Mouse (Mus musculus) CH12.LX (cell line): ENCODE measurements around the gene Clpsl2. TPM values are rescaled to one million over a fixed set of nuclear protein-coding genes. Genes with fewer than 3 reads are reported as not detected.

ENCODE experiments used
- DNase-seq: peaks from one replicate; pipeline ENCODE4 v3.0.0-alpha.2; 2013; ENCODE audit errors: extremely low read depth
- H3K27ac ChIP-seq: 2 replicates; pipeline ENCODE4 v1.5.1; 2012; ENCODE audit warnings: low read depth, mild to moderate bottlenecking, control low read depth, moderate library complexity; ENCODE audit not compliant: insufficient read depth
- H3K27me3 ChIP-seq: replicated peaks from 2 replicates; pipeline ENCODE3; 2012; ENCODE audit warnings: inconsistent platforms
- H3K36me3 ChIP-seq, 2 experiments: replicated peaks in 1 of 2; 2 replicates each; pipeline versions ENCODE3 to v1.6.1; 2012; ENCODE audit warnings: inconsistent platforms in 1 of 2, low read length in 1 of 2, mild to moderate bottlenecking in 1 of 2, mixed read lengths in 1 of 2, moderate library complexity in 1 of 2; ENCODE audit not compliant: control insufficient read depth in 1 of 2, insufficient read depth in 1 of 2
- H3K4me1 ChIP-seq, 2 experiments: 2 replicates each; pipeline ENCODE4 v1.6.1; 2012; ENCODE audit warnings: inconsistent platforms in 1 of 2, moderate library complexity in 1 of 2; ENCODE audit not compliant: insufficient read depth in 2 of 2, control insufficient read depth in 1 of 2
- H3K4me2 ChIP-seq: 2 replicates; pipeline ENCODE4 v1.6.1; 2012; ENCODE audit warnings: low read depth, mild to moderate bottlenecking, control low read depth; ENCODE audit not compliant: poor library complexity, insufficient read depth, severe bottlenecking
- H3K4me3 ChIP-seq, 3 experiments: fragments of 150-350 bp in 1 of 3; sonication (generic) in 1 of 3; replicated peaks in 1 of 3; 2 replicates each; pipeline versions ENCODE3 to v1.5.1; 2011 to 2012; ENCODE audit warnings: low read depth in 2 of 3, low read length in 2 of 3, mild to moderate bottlenecking in 2 of 3, moderate library complexity in 2 of 3, control low read depth in 1 of 3, improper control_type of control experiment in 1 of 3, inconsistent platforms in 1 of 3, mixed read lengths in 1 of 3; ENCODE audit not compliant: poor library complexity in 1 of 3
- H3K79me2 ChIP-seq: replicated peaks from 2 replicates; pipeline ENCODE4 v1.6.1; 2012; ENCODE audit warnings: mild to moderate bottlenecking, moderate library complexity; ENCODE audit not compliant: control insufficient read depth, poor library complexity, insufficient read depth, severe bottlenecking; ENCODE audit errors: extremely low read depth
- H3K9ac ChIP-seq: 2 replicates; pipeline ENCODE4 v1.6.1; 2012; ENCODE audit warnings: low read depth, mild to moderate bottlenecking, control low read depth, moderate library complexity; ENCODE audit not compliant: insufficient read depth
- H3K9me3 ChIP-seq: replicated peaks from 2 replicates; pipeline ENCODE3; 2012; ENCODE audit warnings: low read length, inconsistent platforms, mixed read lengths
- CHD2 ChIP-seq: IDR thresholded peaks from 2 replicates; pipeline ENCODE4 v1.6.1; 2011; ENCODE audit warnings: low read length, improper control_type of control experiment
- CTCF ChIP-seq, 2 experiments: IDR thresholded peaks in 1 of 2; conservative IDR thresholded peaks in 1 of 2; 2 replicates each; pipeline ENCODE4 v1.5.1; 2011 to 2012; ENCODE audit warnings: low read depth in 2 of 2, low read length in 2 of 2, improper control_type of control experiment in 1 of 2, inconsistent platforms in 1 of 2, mild to moderate bottlenecking in 1 of 2, moderate library complexity in 1 of 2
- E2F4 ChIP-seq: IDR thresholded peaks from 2 replicates; pipeline ENCODE4 v1.6.1; 2011; ENCODE audit warnings: low read depth, low read length, improper control_type of control experiment; ENCODE audit not compliant: insufficient replicate concordance
- ELF1 ChIP-seq: IDR thresholded peaks from 2 replicates; pipeline ENCODE4 v1.6.1; 2014; ENCODE audit warnings: low read depth, mild to moderate bottlenecking, inconsistent platforms, low read length, improper control_type of control experiment
- GABPA ChIP-seq: IDR thresholded peaks from 2 replicates; pipeline ENCODE4 v1.6.1; 2012; ENCODE audit warnings: low read depth, low read length, improper control_type of control experiment, inconsistent platforms; ENCODE audit not compliant: insufficient replicate concordance
- HCFC1 ChIP-seq: IDR thresholded peaks from 2 replicates; pipeline ENCODE4 v1.6.1; 2012; ENCODE audit warnings: low read depth, mild to moderate bottlenecking, inconsistent platforms, low read length, improper control_type of control experiment
- JUND ChIP-seq: conservative IDR thresholded peaks from 2 replicates; pipeline ENCODE4 v1.6.1; 2011; ENCODE audit warnings: low read depth, low read length, improper control_type of control experiment
- PAX5 ChIP-seq: IDR thresholded peaks from 2 replicates; pipeline ENCODE4 v1.6.1; 2012; ENCODE audit warnings: low read length, inconsistent platforms, mixed read lengths
- POLR2AphosphoS2 ChIP-seq: IDR thresholded peaks from 2 replicates; pipeline ENCODE4 v1.6.1; 2011; ENCODE audit warnings: low read depth, low read length, improper control_type of control experiment
- RAD21 ChIP-seq: IDR thresholded peaks from 2 replicates; pipeline ENCODE4 v1.6.1; 2011; ENCODE audit warnings: low read depth, mild to moderate bottlenecking, low read length, improper control_type of control experiment, moderate library complexity
- RCOR1 ChIP-seq: conservative IDR thresholded peaks from 2 replicates; pipeline ENCODE4 v1.6.1; 2012; ENCODE audit warnings: low read depth, mild to moderate bottlenecking, inconsistent platforms, low read length, improper control_type of control experiment
- TBP ChIP-seq: conservative IDR thresholded peaks from 2 replicates; pipeline ENCODE4 v1.6.1; 2011; ENCODE audit warnings: low read depth, low read length, improper control_type of control experiment
- TCF12 ChIP-seq: IDR thresholded peaks from 2 replicates; pipeline ENCODE4 v1.6.1; 2014; ENCODE audit warnings: low read depth, mild to moderate bottlenecking, inconsistent platforms, low read length, improper control_type of control experiment
- UBTF ChIP-seq: IDR thresholded peaks from 2 replicates; pipeline ENCODE4 v1.6.1; 2012; ENCODE audit warnings: low read depth, mild to moderate bottlenecking, inconsistent platforms, low read length, improper control_type of control experiment, moderate library complexity
- USF1 ChIP-seq: IDR thresholded peaks from 2 replicates; pipeline ENCODE4 v1.6.1; 2014; ENCODE audit warnings: low read depth, mild to moderate bottlenecking, inconsistent platforms, low read length, improper control_type of control experiment
- ZNF384 ChIP-seq: IDR thresholded peaks from 2 replicates; pipeline ENCODE4 v1.6.1; 2012; ENCODE audit warnings: low read depth, low read length, improper control_type of control experiment, inconsistent platforms
- dilution Hi-C: fragments of 300-500 bp; cut with MboI; formaldehyde crosslinking; loops from 2 replicates; pipeline ENCODE4 v1.14.3; 2020; ENCODE audit warnings: low sequenced_read_pairs; ENCODE audit not compliant: extremely low pct_unique_long_range_greater_than_20kb, extremely low pct_ligation_motif_present
- in situ Hi-C: fragments of 300-500 bp; cut with MboI; formaldehyde crosslinking; loops from 3 replicates; pipeline ENCODE4 v1.14.3; 2019; ENCODE audit warnings: low sequenced_read_pairs, low pct_ligation_motif_present, low pct_unique_long_range_greater_than_20kb, mixed read lengths
- polyA plus RNA-seq: library from polyadenylated mRNA; unstranded; fragments of >175 nt; gene quantifications from 2 replicates; pipeline ENCODE4 v1.2.1, GENCODE M21; 2012; ENCODE audit warnings: low read depth; ENCODE audit not compliant: insufficient read length
- total RNA-seq, 2 experiments: library from RNA; depleted of rRNA; stranded (reverse); fragments of 300-350 nt in 1 of 2; fragments of >200 nt in 1 of 2; gene quantifications; 2 replicates each; pipeline ENCODE4 v1.2.3; 2012 to 2014

Clpsl2 gene
- total and polyA plus RNA-seq, 3 experiments, result not detected

DNA sequence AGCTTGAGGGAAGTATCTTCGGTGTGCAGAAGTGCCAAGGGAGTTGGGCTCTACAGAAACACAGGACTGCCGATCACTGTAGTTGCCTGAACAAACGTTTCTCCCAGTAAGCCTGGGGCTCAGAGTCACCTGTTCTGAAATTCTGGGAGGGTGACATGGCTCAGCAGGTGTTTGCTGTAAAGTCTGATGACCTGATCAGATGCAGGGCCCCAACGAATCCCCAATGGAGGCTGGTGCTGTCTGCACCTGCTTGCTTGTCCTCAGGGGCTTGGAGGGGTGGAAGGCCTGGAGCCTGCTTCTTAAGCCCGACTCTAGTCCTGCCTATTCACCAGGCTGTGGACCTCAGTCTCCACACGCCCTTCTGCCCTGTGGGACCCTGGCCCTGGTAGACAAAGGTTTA lies 8.6 kb downstream of the Clpsl2 start:
- in situ Hi-C loops (no loop called here), dilution Hi-C loops (no loop called here)
- H3K4me3 ChIP-seq, result no peak overlapping the region
- H3K27ac ChIP-seq, result no peak overlapping the region
- H3K27me3 ChIP-seq, result peaks cover 25% of the 10 kb centered on the region
- H3K9ac ChIP-seq, result no peak overlapping the region
- DNase-seq, result no peak
- no peak for TF ChIP-seq ZNF384
- no peak for TF ChIP-seq GABPA
- TF ChIP-seq CTCF (conservative IDR thresholded peaks at IDR 0.05 in 1 of 2, IDR thresholded peaks at IDR 0.05 in 1 of 2; ENCODE audit: low read depth in 2 of 2, low read length in 2 of 2), result no peak
- TF ChIP-seq RCOR1, result no peak
- no peak for TF ChIP-seq POLR2AphosphoS2
- TF ChIP-seq CHD2, result no peak
- no peak for TF ChIP-seq TCF12
- TF ChIP-seq UBTF, result no peak
- TF ChIP-seq PAX5, result no peak
- TF ChIP-seq RAD21, result no peak
- no peak overlapping the region for H3K4me2 ChIP-seq
- peaks cover 3% of the 10 kb centered on the region for H3K9me3 ChIP-seq
- H3K36me3 ChIP-seq, result no peaks in the 10 kb centered on the region
- no peaks in the 10 kb centered on the region for H3K79me2 ChIP-seq
- H3K4me1 ChIP-seq, result peaks cover 0 to 19% of the 10 kb centered on the region in 2 experiments; a peak in 2 of 4 replicates

DNA sequence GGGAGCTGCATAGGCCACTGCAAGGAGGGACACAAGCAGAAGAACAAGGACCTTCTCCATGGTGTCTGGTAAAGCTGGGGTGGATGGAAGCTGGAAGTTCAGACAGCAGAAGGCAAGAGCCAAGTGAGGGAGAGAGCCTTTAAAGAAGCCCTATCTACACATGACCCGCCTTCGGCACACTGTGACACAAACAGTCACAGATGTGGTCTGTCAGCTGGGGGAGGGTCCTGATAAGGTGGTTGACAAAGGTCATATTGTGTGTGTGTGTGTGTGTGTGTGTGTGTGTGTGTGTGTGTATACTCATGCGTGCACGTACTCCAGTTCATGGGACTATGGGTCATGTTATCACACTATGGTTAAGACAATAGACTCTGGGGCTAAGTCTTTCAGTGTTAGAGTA lies 11.4 kb downstream of the Clpsl2 start, which contains the start of gene Clps:
TSS of gene Clps (minus strand) at position 169 of the 400 bp plus-strand sequence.
- DNase-seq, result no peak
- peaks cover 0 to 16% of the 10 kb centered on the region in 2 experiments; a peak in 2 of 4 replicates for H3K4me1 ChIP-seq
- TF ChIP-seq USF1, result no peak
- no peak for TF ChIP-seq TBP
- TF ChIP-seq ZNF384, result no peak
- TF ChIP-seq E2F4, result no peak
- no peak for TF ChIP-seq RAD21
- no peak for TF ChIP-seq ELF1
- TF ChIP-seq HCFC1, result no peak
- no peak for TF ChIP-seq JUND
- peaks cover 3% of the 10 kb centered on the region for H3K9me3 ChIP-seq
- no peak within 1 kb of the TSS for H3K27ac ChIP-seq
- no peak within 1 kb of the TSS for H3K9ac ChIP-seq
- H3K79me2 ChIP-seq, result no peaks in the 10 kb centered on the region
- in situ Hi-C loops, result no loop called here
- dilution Hi-C loops, result no loop called here
- H3K4me3 ChIP-seq, result no peak within 1 kb of the TSS
- H3K36me3 ChIP-seq, result no peaks in the 10 kb centered on the region
- no peak within 1 kb of the TSS for H3K4me2 ChIP-seq
- peaks cover 25% of the 10 kb centered on the region for H3K27me3 ChIP-seq
